Mouse (Mus musculus): ENCODE data around the gene Naaa. TPM values are rescaled to one million over a fixed set of nuclear protein-coding genes. Genes with fewer than 3 reads are reported as not detected.

Gene Naaa
- total RNA-seq (2023) = 10 to 100 TPM; 68.8 to 99.2 TPM

GRCm38 (mm10) chr5:92277437-92278394 is at the start of gene Naaa:
TSS of gene Naaa (minus strand) at chr5:92278170.

GRCm38 (mm10) chr5:92309681-92310511 is 31.9 kb upstream of the Naaa start, which contains the start of gene Sdad1:
TSS of gene Sdad1 (minus strand) at chr5:92310479.

GRCm38 (mm10) chr5:92256218-92256617 is 21.8 kb downstream of the Naaa start, which contains the start of gene Ppef2:
TSS of gene Ppef2 (minus strand) at chr5:92256278.

GRCm38 (mm10) chr5:92215308-92215707 is 62.7 kb downstream of the Naaa start, which contains the start of gene U90926:
TSS of gene U90926 (minus strand) at chr5:92215408.

Other genes starting within 250 kb of the Naaa start
- gene Cdkl2, start 234.3 kb downstream of the Naaa start, total RNA-seq (2023) = 1 to 10 TPM in 1 of 2 experiments, under 1 TPM in 1; 0.51 to 1.1 TPM
- 10 to 100 TPM; 54.4 to 68.7 TPM for gene G3bp2, start 194.5 kb downstream of the Naaa start, total RNA-seq (2023)
- 10 to 100 TPM; 39.7 to 43.8 TPM for gene Uso1, start 140.2 kb downstream of the Naaa start, total RNA-seq (2023)
- gene U90926, start 62.8 kb downstream of the Naaa start, total RNA-seq (2023) = not detected
- gene Ppef2, start 21.9 kb downstream of the Naaa start, total RNA-seq (2023) = under 1 TPM; 0.36 to 0.99 TPM
- 10 to 100 TPM; 20.9 to 26.8 TPM for gene Sdad1, start 32.3 kb upstream of the Naaa start, total RNA-seq (2023)
- gene Cxcl9, start 49.9 kb upstream of the Naaa start, total RNA-seq (2023) = 1 to 10 TPM in 1 of 2 experiments, under 1 TPM in 1; 0.22 to 1.3 TPM
- not detected for gene Art3, start 53.7 kb upstream of the Naaa start, total RNA-seq (2023)
- gene Cxcl10, start 70.7 kb upstream of the Naaa start, total RNA-seq (2023) = 1 to 10 TPM; 3.0 to 3.2 TPM
- 10 to 100 TPM; 30.5 to 34.3 TPM for gene Nup54, start 157.0 kb upstream of the Naaa start, total RNA-seq (2023)
- 10 to 100 TPM; 31.9 to 35.9 TPM for gene Scarb2, start 228.7 kb upstream of the Naaa start, total RNA-seq (2023)